Mouse (Mus musculus) midbrain, embryonic 14.5 days (tissue): ENCODE results near the gene Clec4a1. TPM values are rescaled to one million over a fixed set of nuclear protein-coding genes. Genes with fewer than 3 reads are reported as not detected.

Experiments used
- ATAC-seq: fragments of 200-750 bp; cut with Nextera tagmentation; 2 replicates; pipeline ENCODE4 v1.8.0; 2017; ENCODE audit warnings: moderate number of reproducible peaks, moderate library complexity; ENCODE audit not compliant: low FRiP score, low TSS enrichment
- DNase-seq: peaks from one replicate; pipeline ENCODE4 v3.0.0-alpha.2; 2015
- H3K27ac ChIP-seq: fragments of 300-500 bp; sonication (generic); replicated peaks from 2 replicates; pipeline ENCODE4 v1.5.1; 2014; ENCODE audit warnings: mild to moderate bottlenecking, low read depth, low read length, moderate library complexity
- H3K27me3 ChIP-seq: fragments of 300-500 bp; sonication (generic); 2 replicates; pipeline ENCODE4 v1.6.1; 2014; ENCODE audit warnings: low read length, control low read depth, mixed read lengths; ENCODE audit not compliant: control insufficient read depth, insufficient read depth
- H3K36me3 ChIP-seq: fragments of 300-500 bp; sonication (generic); 2 replicates; pipeline ENCODE4 v1.6.1; 2014; ENCODE audit warnings: low read length, control low read depth; ENCODE audit not compliant: control insufficient read depth, insufficient read depth
- H3K4me1 ChIP-seq: fragments of 300-500 bp; sonication (generic); 2 replicates; pipeline ENCODE4 v1.6.1; 2014; ENCODE audit warnings: mild to moderate bottlenecking, antibody characterized with exemption, low read length, control low read depth; ENCODE audit not compliant: control insufficient read depth, insufficient read depth
- H3K4me2 ChIP-seq: fragments of 300-500 bp; sonication (generic); 2 replicates; pipeline ENCODE4 v1.6.1; 2014; ENCODE audit warnings: mild to moderate bottlenecking, low read length, moderate library complexity
- H3K4me3 ChIP-seq: fragments of 300-500 bp; sonication (generic); replicated peaks from 2 replicates; pipeline ENCODE4 v1.5.1; 2014; ENCODE audit warnings: low read depth, low read length
- H3K9ac ChIP-seq: fragments of 300-500 bp; sonication (generic); replicated peaks from 2 replicates; pipeline ENCODE4 v1.6.1; 2014; ENCODE audit warnings: mild to moderate bottlenecking, low read length, moderate library complexity
- H3K9me3 ChIP-seq: fragments of 300-500 bp; sonication (generic); 2 replicates; pipeline ENCODE4 v1.6.1; 2016; ENCODE audit warnings: low read length, control low read depth, mixed read lengths; ENCODE audit not compliant: control insufficient read depth
- WGBS: fragments of 180-500 bp; shearing (Covaris S2); extraction: QIAGEN DNeasy Blood & Tissue Kit; methylation state at CpG from one replicate; pipeline ENCODE4 v1.1.7; 2014; 5-methylcytosine and 5-hydroxymethylcytosine counted together
- polyA plus RNA-seq: library from polyadenylated mRNA; unstranded; fragments of >200 nt; fragmentation: Nextera tagmentation; extraction: Ambion mirVana; gene quantifications from 2 replicates; pipeline ENCODE4 v1.2.1, GENCODE M21; 2014

Gene Clec4a1
- polyA plus RNA-seq, 1 experiment from 2014 or later = 1.9 TPM

GRCm38 (mm10) chr6:122889599-122889998 is 32.0 kb upstream of the Clec4a1 start:
- Histone ChIP-seq H3K4me1 (no peaks in the 10 kb centered on the region), H3K9me3 (no peaks in the 10 kb centered on the region), H3K4me2 (no peak overlapping the region), H3K27ac (no peak overlapping the region), H3K36me3 (peaks cover 64% of the 10 kb centered on the region), H3K27me3 (no peaks in the 10 kb centered on the region), H3K9ac (no peak overlapping the region), H3K4me3 (no peak overlapping the region)
- 95% methylated on average over 2 of the region's 2 CpGs for WGBS
- ATAC-seq (no peak), DNase-seq (no peak)

- Histone ChIP-seq H3K36me3 (peaks cover 37% of the 10 kb centered on the region), H3K4me1 (no peaks in the 10 kb centered on the region), H3K9me3 (no peaks in the 10 kb centered on the region), H3K27ac (no peak overlapping the region), H3K9ac (no peak overlapping the region), H3K4me3 (no peak overlapping the region), H3K4me2 (no peak overlapping the region), H3K27me3 (no peaks in the 10 kb centered on the region)
- 7% methylated on average over 2 of the region's 2 CpGs for WGBS
- ATAC-seq (no peak), DNase-seq (peak; percentile 86)
Measured at GRCm38 (mm10) chr6:122892442-122893049, 29.1 kb upstream of the Clec4a1 start.

GRCm38 (mm10) chr6:122919922-122920321 is 1.7 kb upstream of the Clec4a1 start:
- no peak for ATAC-seq
- H3K27me3 ChIP-seq = no peaks in the 10 kb centered on the region

GRCm38 (mm10) chr6:122934845-122935244 is 13.2 kb downstream of the Clec4a1 start:
- no peak for DNase-seq
- Histone ChIP-seq H3K4me1 (no peaks in the 10 kb centered on the region), H3K27ac (no peak overlapping the region), H3K36me3 (no peaks in the 10 kb centered on the region), H3K27me3 (no peaks in the 10 kb centered on the region), H3K9me3 (no peaks in the 10 kb centered on the region), H3K9ac (no peak overlapping the region), H3K4me3 (no peak overlapping the region), H3K4me2 (no peak overlapping the region)
- ATAC-seq = no peak
- 89% methylated on average over 3 of the region's 3 CpGs for WGBS

More at GRCm38 (mm10) chr6:122919922-122920321, 1.7 kb upstream of the Clec4a1 start:
- no peak for DNase-seq
- Histone ChIP-seq H3K4me1 (no peaks in the 10 kb centered on the region), H3K4me3 (no peak overlapping the region), H3K27ac (no peak overlapping the region), H3K36me3 (no peaks in the 10 kb centered on the region), H3K9me3 (0 out of 2 replicates have a peak, but pooled peaks cover 2% of the 10 kb centered on the region), H3K9ac (no peak overlapping the region), H3K4me2 (no peak overlapping the region)
- WGBS = 90% methylated on average over 4 of the region's 4 CpGs

GRCm38 (mm10) chr6:122939618-122940017 is 18.0 kb downstream of the Clec4a1 start:
- WGBS = 87% methylated on average over 5 of the region's 5 CpGs

GRCm38 (mm10) chr6:122946760-122947159 is 25.1 kb downstream of the Clec4a1 start:
- Histone ChIP-seq H3K4me2 (no peak overlapping the region), H3K36me3 (no peaks in the 10 kb centered on the region), H3K27ac (no peak overlapping the region), H3K4me3 (no peak overlapping the region), H3K27me3 (no peaks in the 10 kb centered on the region), H3K9me3 (no peaks in the 10 kb centered on the region), H3K9ac (no peak overlapping the region), H3K4me1 (no peaks in the 10 kb centered on the region)
- 90% methylated on average over 2 of the region's 2 CpGs for WGBS
- DNase-seq = no peak
- no peak for ATAC-seq

More at GRCm38 (mm10) chr6:122939618-122940017, 18.0 kb downstream of the Clec4a1 start:
- H3K4me1 ChIP-seq = no peaks in the 10 kb centered on the region
- H3K4me2 ChIP-seq = no peak overlapping the region
- H3K36me3 ChIP-seq = no peaks in the 10 kb centered on the region
- H3K9me3 ChIP-seq = no peaks in the 10 kb centered on the region
- ATAC-seq (no peak), DNase-seq (no peak)
- no peaks in the 10 kb centered on the region for H3K27me3 ChIP-seq
- H3K4me3 ChIP-seq = no peak overlapping the region
- no peak overlapping the region for H3K9ac ChIP-seq
- H3K27ac ChIP-seq = no peak overlapping the region

- H3K27ac ChIP-seq = no peak within 1 kb of the TSS
- H3K9ac ChIP-seq = no peak within 1 kb of the TSS
- DNase-seq (no peak), ATAC-seq (no peak)
- H3K4me1 ChIP-seq = no peaks in the 10 kb centered on the region
- 88% methylated on average over 8 of the region's 8 CpGs for WGBS
- H3K27me3 ChIP-seq = no peaks in the 10 kb centered on the region
- H3K4me2 ChIP-seq = no peak within 1 kb of the TSS
- no peak within 1 kb of the TSS for H3K4me3 ChIP-seq
- no peaks in the 10 kb centered on the region for H3K9me3 ChIP-seq
- H3K36me3 ChIP-seq = no peaks in the 10 kb centered on the region
Measured at GRCm38 (mm10) chr6:122952401-122952800, 30.8 kb downstream of the Clec4a1 start, which contains the start of gene Clec4a3. Gene Clec4a3 (plus strand): TSS chr6:122952515.

- no peak for ATAC-seq
- Histone ChIP-seq H3K4me2 (no peak overlapping the region), H3K9me3 (no peaks in the 10 kb centered on the region), H3K27ac (no peak overlapping the region), H3K36me3 (no peaks in the 10 kb centered on the region), H3K4me1 (no peaks in the 10 kb centered on the region), H3K9ac (no peak overlapping the region), H3K27me3 (no peaks in the 10 kb centered on the region), H3K4me3 (no peak overlapping the region)
- WGBS = 80% methylated on average over 2 of the region's 2 CpGs
- DNase-seq = no peak
Measured at GRCm38 (mm10) chr6:122964562-122964961, 42.9 kb downstream of the Clec4a1 start.

GRCm38 (mm10) chr6:122969048-122969447 is 47.4 kb downstream of the Clec4a1 start:
- Histone ChIP-seq H3K4me1 (no peaks in the 10 kb centered on the region), H3K27me3 (no peaks in the 10 kb centered on the region), H3K4me2 (no peak overlapping the region), H3K9me3 (no peaks in the 10 kb centered on the region), H3K27ac (no peak overlapping the region), H3K4me3 (no peak overlapping the region), H3K9ac (no peak overlapping the region), H3K36me3 (no peaks in the 10 kb centered on the region)
- no peak for ATAC-seq
- 77% methylated on average over 2 of the region's 2 CpGs for WGBS
- no peak for DNase-seq
